ENCODE assay signal across 9 mouse cellular contexts in the genomic region with DNA sequence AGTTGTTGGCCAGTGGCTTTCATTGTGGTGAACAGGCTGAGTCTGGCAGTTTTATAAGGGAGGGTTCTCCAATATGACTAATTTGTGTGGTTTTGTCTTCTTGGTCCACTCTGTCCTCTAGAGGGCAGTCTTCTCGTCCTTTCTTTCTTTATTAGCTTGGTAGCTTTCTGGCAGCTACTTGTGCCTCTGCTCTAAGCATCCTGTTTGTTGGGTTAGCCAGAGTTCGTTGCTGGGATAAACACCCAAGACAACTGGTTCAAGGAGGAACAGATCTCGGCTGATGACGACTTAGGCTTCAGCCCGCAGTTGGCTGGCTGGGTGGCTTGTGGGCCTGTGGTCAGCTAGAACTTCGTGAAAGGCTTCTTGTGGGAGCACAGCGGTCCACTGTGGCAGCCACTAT. TPM values are rescaled to one million over a fixed set of nuclear protein-coding genes. Genes with fewer than 3 reads are reported as not detected.
DNase-seq lines count a peak whose midpoint lies in the region; ATAC-seq lines count a peak whose summit lies in the region.
"Had no signal": no experiment of that assay in that cellular context is flagged by ENCODE, and none has a peak within 500 bp of the region (broad histone marks: within the 10 kb centered on the region; RNA-seq: fewer than 3 reads in every experiment).

No protein-coding gene starts in this region.

- H3K4me3 ChIP-seq in forebrain, embryonic 14.5 days (ENCODE audit: low read depth, low read length): no peak overlapping the region
- no peak overlapping the region for H3K4me3 ChIP-seq in forebrain, embryonic 13.5 days
- H3K4me3 ChIP-seq in midbrain, embryonic 15.5 days: no peak overlapping the region
- H3K4me3 ChIP-seq: liver, embryonic 13.5 days had no signal

- no peaks in the 10 kb centered on the region for H3K9me3 ChIP-seq in forebrain, embryonic 14.5 days (replicated peaks; ENCODE audit: control insufficient read depth, low read length)
- no peaks in the 10 kb centered on the region for H3K9me3 ChIP-seq in forebrain, embryonic 13.5 days (replicated peaks)
- no peaks in the 10 kb centered on the region for H3K9me3 ChIP-seq in midbrain, embryonic 15.5 days
- H3K9me3 ChIP-seq: liver, embryonic 13.5 days had no signal

- H3K4me2 ChIP-seq in forebrain, embryonic 14.5 days (ENCODE audit: low read length): no peak overlapping the region
- H3K4me2 ChIP-seq in forebrain, embryonic 13.5 days: no peak overlapping the region
- no peak overlapping the region for H3K4me2 ChIP-seq in midbrain, embryonic 15.5 days
- H3K4me2 ChIP-seq: liver, embryonic 13.5 days had no signal

- no peaks in the 10 kb centered on the region for H3K36me3 ChIP-seq in forebrain, embryonic 14.5 days (ENCODE audit: control insufficient read depth, insufficient read depth, low read length)
- H3K36me3 ChIP-seq in forebrain, embryonic 13.5 days (ENCODE audit: poor library complexity, severe bottlenecking): no peaks in the 10 kb centered on the region
- no peaks in the 10 kb centered on the region for H3K36me3 ChIP-seq in midbrain, embryonic 15.5 days (replicated peaks)
- H3K36me3 ChIP-seq: liver, embryonic 13.5 days had no signal

- no peak overlapping the region for H3K9ac ChIP-seq in forebrain, embryonic 14.5 days (ENCODE audit: low read length)
- H3K9ac ChIP-seq in forebrain, embryonic 13.5 days: no peak overlapping the region
- no peak overlapping the region for H3K9ac ChIP-seq in midbrain, embryonic 15.5 days
- H3K9ac ChIP-seq: liver, embryonic 13.5 days had no signal

- WGBS in forebrain, embryonic 14.5 days: 34% methylated on average over 7 of the region's 7 CpGs
- 32% methylated on average over 7 of the region's 7 CpGs for WGBS in forebrain, embryonic 13.5 days
- WGBS in midbrain, embryonic 15.5 days: 38% methylated on average over 7 of the region's 7 CpGs

- no peaks in the 10 kb centered on the region for H3K4me1 ChIP-seq in forebrain, embryonic 14.5 days (ENCODE audit: control insufficient read depth, insufficient read depth, low read length)
- no peaks in the 10 kb centered on the region for H3K4me1 ChIP-seq in forebrain, embryonic 13.5 days
- H3K4me1 ChIP-seq in midbrain, embryonic 15.5 days: no peaks in the 10 kb centered on the region

- no peak for ATAC-seq in forebrain, embryonic 14.5 days
- no peak for ATAC-seq in forebrain, embryonic 13.5 days
- ATAC-seq in midbrain, embryonic 15.5 days (replicated peaks): no peak

- no peaks in the 10 kb centered on the region for H3K27me3 ChIP-seq in forebrain, embryonic 14.5 days (replicated peaks; ENCODE audit: control insufficient read depth, insufficient read depth, low read length)
- no peaks in the 10 kb centered on the region for H3K27me3 ChIP-seq in forebrain, embryonic 13.5 days
- H3K27me3 ChIP-seq in midbrain, embryonic 15.5 days (replicated peaks): no peaks in the 10 kb centered on the region

- H3K27ac ChIP-seq in forebrain, embryonic 14.5 days (ENCODE audit: low read depth, low read length): no peak overlapping the region
- H3K27ac ChIP-seq in forebrain, embryonic 13.5 days: no peak overlapping the region
- H3K27ac ChIP-seq in midbrain, embryonic 15.5 days: no peak overlapping the region
- H3K27ac ChIP-seq: liver, embryonic 13.5 days had no signal

- DNase-seq in forebrain, embryonic 14.5 days (ENCODE audit: low spot score): peak; percentile 73
- DNase-seq in right cerebral cortex, adult 2 months (ENCODE audit: low spot score in 2 of 2): peak; percentile 33 to 37
- DNase-seq in right cerebral cortex, postnatal 14 days: no peak
- peak; percentile 76 for DNase-seq in embryo, embryonic 11 days
- peak; percentile 34 for DNase-seq in kidney, postnatal 10 days
- peak; percentile 87 for DNase-seq in retina, embryonic 14.5 days (ENCODE audit: low spot score)
- DNase-seq: liver, embryonic 13.5 days had no signal

RNA-seq across cellular contexts. Expression of gene Ccdc43, which starts 31.0 kb away (rescaled TPM):
- polyA plus RNA-seq in forebrain, embryonic 14.5 days (2014; fragmentation: Nextera tagmentation; extraction: Ambion mirVana): 39.4 and 42.6 TPM in 2 replicates
- 45.8 and 46.3 TPM in 2 replicates for polyA plus RNA-seq in forebrain, embryonic 13.5 days (2015; fragmentation: Nextera tagmentation; extraction: Ambion mirVana)
- 36.6 and 37.4 TPM in 2 replicates for polyA plus RNA-seq in midbrain, embryonic 15.5 days (2015; fragmentation: Nextera tagmentation; extraction: Ambion mirVana)

RNA-seq across cellular contexts. Expression of gene Adam11, which starts 32.6 kb away (rescaled TPM):
- polyA plus RNA-seq in forebrain, embryonic 14.5 days (2014; fragmentation: Nextera tagmentation; extraction: Ambion mirVana): 10.0 and 12.5 TPM in 2 replicates
- 16.1 and 22.6 TPM in 2 replicates for polyA plus RNA-seq in forebrain, embryonic 13.5 days (2015; fragmentation: Nextera tagmentation; extraction: Ambion mirVana)
- polyA plus RNA-seq in midbrain, embryonic 15.5 days (2015; fragmentation: Nextera tagmentation; extraction: Ambion mirVana): 34.4 and 40.4 TPM in 2 replicates
